Mouse (Mus musculus): ENCODE results near the gene Rapgef1.

Gene Rapgef1

DNA sequence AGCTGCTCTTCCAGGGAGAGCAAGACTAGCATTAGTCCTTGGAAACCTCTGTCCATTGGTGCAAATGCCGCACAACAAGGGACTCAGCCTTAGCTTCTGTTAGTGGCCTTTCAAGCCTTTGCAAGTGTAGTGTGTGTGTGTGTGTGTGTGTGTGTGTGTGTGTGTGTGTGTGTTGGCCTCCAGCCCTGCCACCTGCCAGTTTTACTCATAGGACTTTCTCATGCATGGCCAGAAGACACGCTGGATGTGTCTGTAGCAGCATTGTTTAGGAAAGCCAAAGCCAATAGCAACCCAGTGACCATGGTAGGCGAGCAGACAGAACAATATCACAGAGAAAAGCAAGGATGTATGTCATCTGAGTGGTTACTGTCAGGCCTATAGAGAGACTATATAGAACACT lies 52.3 kb downstream of the Rapgef1 start:
- no peak for DNase-seq (ENCODE audit: low spot score in 2 of 2)

DNA sequence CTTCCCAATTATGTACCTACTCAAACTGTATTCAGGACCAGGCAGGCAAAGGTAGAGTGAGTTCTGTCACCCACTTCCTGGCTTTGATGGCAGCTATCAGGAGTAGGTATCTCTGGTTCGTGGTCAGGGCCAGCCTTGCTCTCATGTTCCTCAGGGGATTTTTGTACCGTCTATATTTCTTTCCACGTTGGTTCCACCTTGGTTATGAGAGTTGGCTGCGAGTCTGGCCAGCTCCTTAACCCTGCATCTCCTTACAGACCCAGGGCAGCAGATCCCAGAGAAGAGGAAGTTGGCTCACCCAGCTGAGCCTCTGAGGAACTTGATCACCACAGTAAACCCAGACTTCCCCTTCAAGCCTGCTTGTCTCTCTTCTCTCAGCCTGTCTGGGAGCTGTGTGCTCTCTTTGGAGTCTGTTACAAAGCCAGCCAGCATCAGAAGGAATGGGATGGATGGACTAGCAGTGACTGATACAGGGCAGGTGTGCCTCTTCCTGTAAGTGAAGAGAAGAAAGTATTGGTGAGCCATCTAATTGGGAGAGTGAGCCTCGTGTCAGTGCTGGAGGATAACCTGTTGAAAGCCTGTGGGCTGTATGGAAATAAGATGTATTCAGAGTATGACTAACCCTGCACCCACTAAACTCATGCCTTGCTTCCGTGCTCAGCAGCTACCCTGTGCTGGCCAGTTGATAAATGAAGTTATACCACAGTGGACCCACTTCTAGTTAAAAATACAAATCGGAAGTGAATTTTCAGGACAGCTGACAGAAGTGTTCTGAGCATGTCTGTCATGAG lies 53.4 kb downstream of the Rapgef1 start:
- peak; percentile 62 to 70 for DNase-seq (ENCODE audit: low spot score in 2 of 2)

DNA sequence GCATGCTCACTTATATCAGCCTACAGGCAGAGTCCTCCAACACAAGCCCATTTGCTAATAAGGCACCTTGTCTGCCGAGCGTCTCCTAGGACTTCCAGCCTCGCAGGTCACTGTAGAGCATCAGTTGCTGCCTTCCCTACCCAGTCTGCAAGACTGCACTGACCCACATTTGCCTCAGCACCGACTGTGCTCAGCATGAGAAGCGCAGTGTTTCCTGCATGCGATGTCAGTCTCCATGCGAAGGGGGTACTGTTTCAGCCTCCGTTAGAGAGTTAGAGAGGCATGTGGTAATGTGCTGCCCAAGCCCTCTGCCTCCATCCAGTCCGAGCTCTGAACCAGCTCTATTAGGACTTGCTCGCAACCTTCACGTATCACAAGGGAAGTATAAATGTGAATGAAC lies 54.6 kb downstream of the Rapgef1 start:
- DNase-seq (ENCODE audit: low spot score in 2 of 2), result no peak

DNA sequence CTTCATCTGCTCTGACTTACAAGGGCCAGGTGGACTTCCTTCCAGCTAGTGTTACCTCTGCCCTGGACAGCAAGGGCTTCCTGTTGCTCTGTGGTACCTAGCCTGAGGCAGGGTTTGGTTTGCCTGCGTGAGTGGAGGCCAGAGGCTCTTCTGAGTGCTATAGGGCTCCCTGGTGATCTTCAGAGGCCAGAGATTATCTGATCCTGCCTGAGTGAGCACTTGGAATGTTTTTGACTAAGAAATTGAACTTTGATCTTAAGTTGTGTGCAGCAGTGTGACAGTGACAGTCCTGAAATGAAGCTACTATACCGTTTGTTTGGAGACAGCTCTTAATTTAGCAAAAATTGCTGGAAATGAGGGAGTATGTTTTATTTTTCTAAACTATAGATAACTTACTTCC lies 55.0 kb downstream of the Rapgef1 start:
- DNase-seq (ENCODE audit: low spot score in 2 of 2), result no peak

DNA sequence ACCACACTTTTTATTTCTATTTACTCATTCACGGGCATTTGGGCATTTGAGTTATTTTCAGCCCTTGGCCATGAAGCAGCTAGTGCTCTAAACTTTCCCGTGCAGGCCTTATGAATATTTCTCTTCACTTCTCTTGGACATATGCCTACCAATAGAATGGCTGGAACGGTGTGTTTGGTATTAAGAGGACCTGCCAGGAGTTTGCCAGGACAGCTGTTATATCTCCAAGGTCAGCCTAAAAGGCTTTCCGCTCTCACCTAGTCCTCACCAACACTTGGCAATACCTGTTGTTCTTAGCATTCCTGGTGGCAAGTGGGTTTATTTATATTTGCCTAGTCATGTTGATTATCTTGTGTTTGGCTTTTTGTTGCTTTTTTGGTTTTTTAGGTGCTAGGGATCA lies 56.3 kb downstream of the Rapgef1 start:
- DNase-seq (ENCODE audit: low spot score in 2 of 2), result no peak

DNA sequence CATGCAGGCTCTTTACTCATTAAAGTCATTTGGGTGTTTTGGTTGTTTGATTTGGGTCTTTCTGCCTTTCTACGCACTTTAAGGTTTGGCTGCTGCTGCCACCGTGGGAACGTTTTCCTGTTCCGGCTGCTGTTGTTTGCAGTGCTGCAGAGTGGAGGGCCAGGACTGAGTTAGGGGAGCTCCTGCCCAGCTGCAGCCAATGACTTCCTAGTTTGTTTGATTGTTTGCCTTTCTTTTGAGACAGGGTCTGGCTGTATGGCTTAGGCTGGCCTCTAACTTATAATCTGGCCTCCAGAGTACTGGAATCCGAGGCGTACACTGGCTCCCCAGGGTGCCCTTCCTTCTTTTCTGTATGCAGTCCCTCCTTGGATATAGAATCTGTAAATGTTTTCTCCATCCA lies 57.0 kb downstream of the Rapgef1 start:
- DNase-seq (ENCODE audit: low spot score in 2 of 2), result no peak

DNA sequence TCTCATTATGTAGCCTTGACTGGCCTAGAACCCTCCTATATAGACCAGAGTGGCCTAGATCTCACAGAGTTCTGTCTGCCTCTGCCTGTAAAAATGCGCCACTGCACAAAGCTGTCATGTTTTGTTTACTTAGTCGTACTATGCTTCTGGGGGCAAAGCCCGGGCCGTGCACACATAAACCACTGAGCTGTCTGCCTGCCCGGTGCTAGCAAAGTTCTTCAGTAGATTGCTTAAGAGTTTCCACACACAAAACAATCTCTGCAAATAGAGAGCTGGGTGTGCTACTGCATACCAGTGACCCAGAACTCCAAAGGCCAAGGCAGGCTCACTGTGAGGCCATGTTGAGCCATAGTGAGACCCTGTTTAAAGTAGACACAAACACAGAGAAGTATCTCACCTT lies 58.3 kb downstream of the Rapgef1 start:
- no peak for DNase-seq (ENCODE audit: low spot score in 2 of 2)

DNA sequence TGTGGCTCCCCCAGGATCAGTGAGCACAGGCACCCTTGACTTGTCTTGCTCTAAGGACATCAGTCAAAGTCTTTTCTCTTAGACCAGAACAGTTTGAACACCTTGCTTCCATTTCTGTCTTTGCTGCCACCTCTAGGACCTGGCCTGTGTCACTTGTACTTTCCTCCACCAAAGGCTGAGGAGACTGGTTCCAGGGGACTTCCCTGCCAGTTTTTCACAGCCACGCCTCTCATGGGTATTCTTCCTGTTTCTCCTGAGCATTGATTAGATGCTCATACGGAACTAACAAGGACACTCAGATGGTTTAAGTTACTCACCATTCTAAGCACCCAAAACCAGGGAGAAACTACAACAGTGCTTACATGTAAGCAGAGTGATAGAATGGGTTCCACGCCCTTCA lies 59.0 kb downstream of the Rapgef1 start:
- DNase-seq (ENCODE audit: low spot score in 2 of 2), result peak in 1 of 2 experiments; percentile 43

DNA sequence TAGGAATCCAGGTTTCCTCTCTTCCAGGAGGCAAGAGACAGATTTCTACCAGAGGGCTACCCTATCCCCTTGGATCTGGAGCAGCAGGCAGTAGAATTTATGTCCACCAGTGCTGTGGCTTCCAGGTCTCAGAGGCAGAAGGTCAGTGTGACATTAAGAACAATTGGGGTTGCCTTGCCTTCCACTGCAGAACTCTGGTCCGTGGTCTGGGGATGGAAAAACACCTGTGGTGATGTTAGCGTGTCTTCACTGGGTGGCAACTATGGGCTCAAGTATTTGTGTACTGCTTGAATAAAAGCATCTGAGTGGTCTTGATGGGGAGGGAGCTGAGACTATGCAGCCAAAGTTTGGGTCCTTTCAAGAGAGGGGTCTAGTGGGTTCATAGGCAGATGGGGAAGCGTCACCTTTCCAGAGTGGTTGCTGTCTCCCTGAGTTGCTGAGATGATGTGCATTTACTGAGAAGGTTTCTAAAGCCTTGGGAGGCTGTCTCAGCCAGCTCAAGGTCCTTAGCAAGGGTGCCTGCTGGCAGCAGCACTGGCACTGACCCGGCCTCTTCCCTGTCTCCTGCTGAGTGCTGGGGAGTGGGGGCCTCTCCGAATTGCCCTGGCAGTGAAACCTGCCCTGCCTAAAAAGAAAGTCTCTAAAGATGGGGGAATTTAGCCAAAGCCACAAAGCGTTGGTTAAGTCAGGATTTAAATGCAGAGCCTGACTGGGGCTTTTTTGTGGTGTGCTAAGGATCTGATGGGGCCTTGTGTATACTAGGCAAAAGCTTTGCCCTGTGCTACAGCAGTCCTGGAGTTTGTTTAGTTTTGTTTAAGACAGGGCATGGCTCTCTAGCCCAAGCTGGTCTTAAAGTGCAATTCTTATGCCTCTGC lies 60.4 kb downstream of the Rapgef1 start:
- no peak for DNase-seq (ENCODE audit: low spot score in 2 of 2)

DNA sequence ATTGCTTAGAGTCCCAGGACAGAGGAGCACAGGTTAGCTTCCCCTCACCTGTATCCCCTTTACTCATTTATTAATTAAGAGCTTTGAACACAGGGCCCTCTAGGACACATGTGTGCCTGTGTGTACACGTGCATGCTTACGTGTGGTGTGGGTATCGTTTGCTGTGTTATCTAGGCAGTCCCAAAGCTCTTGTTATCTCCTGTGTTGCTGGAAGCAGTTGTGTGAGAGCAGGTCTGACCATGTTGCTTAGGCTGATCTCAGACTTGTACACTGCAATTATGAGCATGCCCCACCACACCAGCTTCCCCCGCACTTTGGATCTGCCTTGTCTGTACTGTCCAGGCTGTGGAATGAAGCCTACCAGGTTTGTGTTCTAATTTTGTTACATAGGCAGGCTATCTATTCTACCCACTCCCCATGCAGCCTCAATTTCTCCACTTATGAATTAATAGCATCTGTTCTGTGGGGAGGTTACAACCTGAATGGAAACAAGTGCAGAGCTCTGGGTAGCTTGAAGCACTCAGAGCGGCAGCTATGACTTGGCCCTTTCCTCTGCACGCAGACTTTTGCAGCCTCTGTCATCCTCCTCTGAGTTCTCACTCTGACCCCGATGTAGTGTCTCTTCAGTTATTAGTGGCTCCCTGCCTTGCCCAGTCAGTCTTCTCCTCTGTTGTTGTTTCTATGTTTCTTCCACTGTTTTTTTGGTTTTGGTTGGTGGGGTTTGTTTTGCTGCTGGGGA lies 63.9 kb downstream of the Rapgef1 start:
- DNase-seq (ENCODE audit: low spot score in 2 of 2), result no peak

DNA sequence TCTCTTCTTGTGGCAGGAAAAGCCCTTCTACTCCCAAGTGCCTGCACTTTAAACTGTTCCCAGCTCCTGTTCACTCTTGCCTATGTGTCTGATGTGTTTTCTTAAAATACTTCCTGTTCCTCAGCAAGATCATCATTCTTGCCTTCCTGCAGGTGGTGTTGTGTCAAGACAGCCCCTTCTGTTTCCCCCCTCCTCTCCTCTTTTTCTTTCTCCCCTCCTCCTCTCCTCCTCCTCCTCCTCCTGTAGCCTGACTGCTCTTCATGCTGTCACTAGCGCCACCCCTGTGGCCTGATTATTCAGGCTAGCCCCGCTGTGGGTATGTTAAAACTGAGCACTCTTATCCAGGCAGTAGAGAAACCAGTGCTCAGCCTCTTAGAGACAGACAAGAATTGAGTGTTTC lies 65.0 kb downstream of the Rapgef1 start:
- no peak for DNase-seq (ENCODE audit: low spot score in 2 of 2)

DNA sequence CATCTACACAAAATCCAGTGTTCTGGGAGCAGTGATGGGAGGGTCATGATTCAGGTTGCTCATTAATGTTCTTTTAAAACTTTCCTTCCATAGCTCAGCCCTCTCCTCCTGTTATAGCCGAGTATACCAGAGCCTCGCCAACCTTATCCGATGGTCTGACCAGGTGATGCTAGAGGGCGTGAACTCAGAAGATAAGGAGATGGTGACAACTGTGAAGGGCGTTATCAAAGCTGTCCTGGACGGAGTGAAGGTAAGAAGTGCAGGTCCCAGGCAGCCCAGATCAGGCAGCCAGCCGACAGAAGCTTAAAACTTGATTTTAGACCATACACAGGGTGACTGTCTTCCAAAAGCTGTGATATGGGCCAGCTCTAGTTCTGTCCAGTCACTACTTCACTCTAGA lies 69.5 kb downstream of the Rapgef1 start:
- no peak for DNase-seq (ENCODE audit: low spot score in 2 of 2)

DNA sequence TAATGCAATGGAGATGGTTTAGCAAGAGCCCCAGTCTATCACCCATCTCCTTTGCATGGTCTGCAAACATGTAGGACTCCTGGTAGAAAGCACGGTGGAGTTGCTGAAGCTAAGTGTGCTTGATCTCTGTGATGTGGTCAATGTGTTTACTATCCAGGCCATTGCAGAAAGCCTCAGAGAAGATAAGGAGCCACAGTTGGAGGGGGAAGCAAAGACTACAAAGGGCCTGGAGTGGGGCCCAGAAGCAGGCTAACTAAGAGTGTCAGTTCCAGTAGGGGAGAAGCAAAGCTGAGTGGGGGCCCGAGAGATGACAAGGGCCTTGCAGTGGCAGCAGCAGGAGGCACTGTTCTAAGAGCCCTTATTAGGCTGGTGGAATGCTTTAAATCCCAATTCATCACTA lies 70.0 kb downstream of the Rapgef1 start:
- no peak for DNase-seq (ENCODE audit: low spot score in 2 of 2)

DNA sequence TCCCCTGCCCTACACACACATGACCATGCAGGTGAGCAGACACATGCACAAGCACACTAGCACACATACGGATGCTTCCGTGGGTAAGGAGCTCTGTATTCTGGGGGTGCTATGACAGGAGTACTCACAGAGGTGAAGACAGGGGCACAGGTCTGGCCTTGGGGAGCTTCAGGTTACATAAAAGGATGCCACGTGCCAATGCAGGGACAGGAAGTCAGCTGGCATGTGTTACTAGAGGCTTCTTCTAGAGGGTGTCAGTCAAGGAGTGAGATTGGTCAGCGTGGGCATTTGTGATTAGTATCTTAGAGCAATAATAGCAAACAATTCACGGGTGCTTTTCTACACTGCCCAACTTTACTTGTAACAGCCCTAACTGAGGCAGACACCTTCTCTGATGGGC lies 71.5 kb downstream of the Rapgef1 start:
- DNase-seq (ENCODE audit: low spot score in 2 of 2), result no peak

DNA sequence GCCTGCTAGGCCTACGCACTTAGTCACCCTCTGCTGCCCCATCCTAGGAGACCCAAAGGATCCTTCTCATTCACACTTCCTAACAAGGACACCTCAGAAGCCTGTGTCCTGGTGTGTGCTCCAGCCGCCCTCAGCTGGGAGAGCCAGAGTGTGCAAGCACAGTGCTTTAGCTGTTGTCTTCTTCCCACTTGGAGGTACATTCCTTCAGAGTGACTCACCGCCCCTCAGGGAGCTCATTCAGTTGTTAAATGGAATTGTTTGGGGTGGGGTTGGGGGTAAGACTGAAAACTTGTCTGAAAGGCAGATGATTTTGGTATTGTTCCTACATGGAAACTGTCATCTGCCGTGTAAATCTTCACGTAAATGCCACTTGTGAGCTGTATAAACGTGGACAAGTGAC lies 72.0 kb downstream of the Rapgef1 start:
- DNase-seq (ENCODE audit: low spot score in 2 of 2), result no peak

DNA sequence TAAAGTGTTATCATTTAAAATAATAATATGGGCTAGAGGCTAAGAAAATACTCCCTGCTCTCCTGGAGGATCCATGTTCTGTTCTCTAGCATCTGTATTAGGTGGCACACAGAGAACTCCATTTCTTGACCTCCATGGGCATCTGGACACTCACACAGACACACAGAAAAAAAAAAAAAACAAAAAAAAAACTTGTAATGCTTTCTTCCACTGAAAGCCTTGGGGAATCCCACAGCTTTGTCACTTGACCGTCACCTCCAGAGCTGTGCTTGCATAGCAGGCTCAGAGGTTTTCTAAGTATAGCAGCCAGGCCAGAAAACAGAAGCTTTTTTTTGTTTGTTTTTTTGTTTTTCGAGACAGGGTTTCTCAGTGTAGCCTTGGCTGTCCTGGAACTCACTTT lies 72.7 kb downstream of the Rapgef1 start:
- DNase-seq (ENCODE audit: low spot score in 2 of 2), result no peak

DNA sequence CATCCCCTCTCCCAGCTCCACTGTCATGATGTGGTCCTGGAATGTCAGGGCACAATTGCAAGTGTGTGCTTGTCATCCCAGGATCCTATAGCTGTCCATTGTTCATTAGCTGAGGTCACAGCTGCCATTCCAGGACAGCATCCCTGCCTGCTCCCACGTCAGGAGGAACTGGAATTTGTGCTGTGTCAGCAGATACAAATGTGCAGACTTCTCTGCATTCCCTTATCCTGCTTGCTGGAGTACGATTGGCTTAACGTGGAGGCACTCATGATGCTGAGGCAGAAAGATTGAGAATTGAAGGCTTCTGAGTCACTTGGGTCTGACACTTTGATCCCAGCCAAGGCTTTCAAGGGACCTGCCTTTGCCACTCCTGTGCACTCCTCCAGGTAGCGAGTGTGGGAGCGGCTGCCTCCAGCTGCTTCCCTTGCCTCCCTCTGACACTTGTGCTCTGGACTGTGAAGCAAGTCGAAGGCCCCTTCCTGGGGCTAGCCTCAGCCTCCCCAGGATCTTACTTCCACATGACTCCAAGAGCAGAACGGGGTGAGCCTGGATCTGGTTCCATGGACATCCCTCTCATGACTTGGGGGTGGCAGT lies 76.8 kb downstream of the Rapgef1 start:
- no peak for DNase-seq (ENCODE audit: low spot score in 2 of 2)

DNA sequence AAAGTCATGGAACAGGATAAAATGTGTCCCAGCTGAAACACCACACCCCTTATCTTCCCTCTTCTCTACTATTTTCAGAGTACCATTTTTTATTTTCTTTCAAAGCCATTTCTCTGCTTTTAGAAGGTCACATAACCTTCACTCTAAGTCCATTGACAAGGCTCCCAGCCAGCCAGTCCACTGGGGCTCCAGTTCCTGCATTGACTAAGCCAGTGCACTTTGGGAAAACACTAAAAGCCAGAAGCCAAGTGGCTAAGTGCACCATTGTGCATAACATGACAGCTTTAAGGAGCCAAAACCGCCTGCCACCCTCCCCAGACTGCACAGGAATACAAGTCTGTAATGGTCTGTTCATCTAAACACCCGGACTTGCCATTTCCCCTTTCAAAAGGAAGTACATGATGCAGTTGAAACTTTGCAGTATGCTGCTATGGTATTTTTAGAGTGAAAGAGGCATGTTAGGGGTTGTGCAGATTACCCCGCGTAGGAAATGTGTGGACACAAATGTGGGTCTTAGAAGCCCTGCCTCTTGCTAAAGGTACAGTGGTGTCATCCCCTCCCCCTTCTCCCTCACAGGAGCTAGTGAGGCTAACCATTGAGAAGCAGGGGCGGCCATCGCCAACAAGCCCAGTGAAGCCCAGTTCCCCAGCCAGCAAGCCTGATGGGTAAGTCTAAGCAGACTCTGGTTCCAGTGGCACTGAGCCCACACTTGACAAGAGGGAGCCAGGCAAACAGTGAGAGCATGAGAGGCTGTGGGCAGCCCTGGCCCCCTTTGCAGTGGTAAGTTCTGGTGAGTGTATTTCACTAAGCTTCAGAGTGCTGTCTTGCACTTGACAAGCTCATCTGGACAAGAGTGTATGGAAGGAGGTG lies 79.1 kb downstream of the Rapgef1 start:
- peak; percentile 55 to 57 for DNase-seq (ENCODE audit: low spot score in 2 of 2)

DNA sequence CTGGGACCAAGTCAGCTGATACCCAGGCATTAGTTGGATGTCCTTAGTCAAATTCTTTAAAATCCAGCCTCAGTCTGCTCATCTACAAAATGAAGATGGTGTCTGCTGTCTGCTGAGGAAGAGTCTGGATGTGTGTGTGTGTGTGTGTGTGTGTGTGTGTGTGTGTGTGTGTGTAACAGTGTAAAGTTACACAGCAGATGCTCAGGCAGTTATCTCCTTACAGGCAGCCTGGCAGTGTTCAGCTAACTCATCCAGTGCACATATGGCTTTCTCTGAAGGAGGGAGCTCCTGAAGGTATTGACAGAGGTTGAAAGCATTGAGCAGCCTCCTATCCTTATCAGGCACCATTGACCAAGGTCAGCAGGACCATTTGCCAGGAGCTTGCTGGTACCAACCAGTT lies 81.4 kb downstream of the Rapgef1 start:
- no peak for DNase-seq (ENCODE audit: low spot score in 2 of 2)

DNA sequence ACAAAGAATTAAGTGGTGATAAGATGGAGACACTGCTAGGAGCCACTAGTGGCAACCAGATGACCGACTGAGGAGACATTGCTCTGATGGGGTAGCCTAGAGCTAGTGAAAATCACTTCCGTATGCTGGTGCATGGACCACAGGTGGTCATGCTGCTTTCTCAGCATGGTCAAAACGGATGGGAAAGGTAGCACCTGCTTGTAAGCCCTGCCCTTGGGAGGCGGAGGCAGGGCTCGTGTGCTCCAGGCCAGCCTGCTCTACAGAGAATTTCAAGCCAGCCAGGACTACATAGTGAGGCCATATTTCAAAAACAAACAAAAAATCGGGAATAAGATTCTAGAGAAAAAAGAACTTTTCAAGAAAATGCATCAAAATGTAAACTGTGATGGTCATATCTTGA lies 81.9 kb downstream of the Rapgef1 start:
- no peak for DNase-seq (ENCODE audit: low spot score in 2 of 2)

DNA sequence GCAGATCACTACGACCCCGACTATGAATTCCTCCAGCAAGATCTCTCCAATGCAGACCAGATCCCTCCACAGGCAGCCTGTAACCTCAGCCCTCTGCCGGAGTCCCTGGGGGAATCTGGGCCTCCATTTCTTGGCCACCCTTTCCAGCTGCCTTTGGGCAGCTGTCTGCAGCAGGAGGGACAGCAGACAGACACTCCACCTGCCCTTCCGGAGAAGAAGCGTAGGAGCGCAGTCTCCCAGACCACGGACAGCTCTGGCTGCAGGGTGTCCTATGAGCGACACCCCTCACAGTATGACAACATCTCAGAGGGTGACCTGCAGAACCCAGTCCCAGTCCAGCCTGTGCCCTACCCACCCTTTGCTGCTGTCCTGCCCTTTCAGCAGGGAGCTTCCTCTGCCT lies 82.7 kb downstream of the Rapgef1 start:
- DNase-seq (ENCODE audit: low spot score in 2 of 2), result no peak

All from spleen, postnatal 36 days (tissue).